Mouse (Mus musculus) liver, embryonic 14.5 days (tissue): ENCODE results near the gene Prpf3.

ENCODE experiments used
- CTCF ChIP-seq: IDR thresholded peaks from 2 replicates; pipeline ENCODE4 v1.5.1; 2016; ENCODE audit warnings: antibody characterized with exemption, low read depth, control low read depth
- EP300 ChIP-seq: IDR thresholded peaks from 2 replicates; pipeline ENCODE4 v1.6.1; 2016; ENCODE audit warnings: antibody characterized with exemption, low read depth

GRCm38 (mm10) chr3:95882816-95883425 lies 27.2 kb upstream of the Prpf3 start:
- TF ChIP-seq CTCF (peak; percentile 52), EP300 (no peak)
